Mouse (Mus musculus): ENCODE data around the gene H2-K1. TPM values are rescaled to one million over a fixed set of nuclear protein-coding genes. Genes with fewer than 3 reads are reported as not detected.
"Not testable (repeated sequence)": the region's sequence is repeated elsewhere in the genome, so short reads cannot be mapped to it uniquely, and the experiment has no call there.

The H2-K1 gene
- polyA plus RNA-seq, 1 experiment from 2014 or later: 13.0 TPM

DNA sequence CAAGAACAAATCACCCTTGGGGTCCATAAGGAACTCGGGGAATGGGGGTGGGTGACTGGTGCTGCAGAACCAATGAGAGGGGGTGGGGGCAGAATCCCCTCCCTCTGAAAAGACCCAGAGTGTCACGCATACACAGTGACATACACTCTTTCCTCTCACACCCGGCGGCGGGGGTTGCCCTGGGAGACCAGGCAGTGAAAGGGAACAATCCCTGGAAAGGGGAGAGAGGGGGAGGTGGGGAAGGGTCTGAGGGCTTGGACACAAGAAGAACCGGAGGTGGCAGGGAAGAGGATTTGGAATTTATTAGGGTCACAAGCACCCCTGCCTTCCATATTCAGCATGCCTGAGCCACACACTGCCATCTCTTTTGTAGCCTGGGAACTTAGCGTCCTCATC lies 25.6 kb upstream of the H2-K1 start:
- H3K27me3 ChIP-seq: no peaks in the 10 kb centered on the region
- peak overlapping the region; percentile 99 for H3K9ac ChIP-seq
- 3% methylated on average over 7 of the region's 7 CpGs for WGBS
- H3K4me3 ChIP-seq: peak overlapping the region; percentile 83
- ATAC-seq (ENCODE audit: low FRiP score): peak; percentile 14
- no peaks in the 10 kb centered on the region for H3K9me3 ChIP-seq
- peaks cover 77% of the 10 kb centered on the region for H3K4me1 ChIP-seq (replicated peaks)
- peak overlapping the region; percentile 99 for H3K4me2 ChIP-seq
- H3K36me3 ChIP-seq: peaks cover 45% of the 10 kb centered on the region
- peak overlapping the region; percentile 99 for H3K27ac ChIP-seq

DNA sequence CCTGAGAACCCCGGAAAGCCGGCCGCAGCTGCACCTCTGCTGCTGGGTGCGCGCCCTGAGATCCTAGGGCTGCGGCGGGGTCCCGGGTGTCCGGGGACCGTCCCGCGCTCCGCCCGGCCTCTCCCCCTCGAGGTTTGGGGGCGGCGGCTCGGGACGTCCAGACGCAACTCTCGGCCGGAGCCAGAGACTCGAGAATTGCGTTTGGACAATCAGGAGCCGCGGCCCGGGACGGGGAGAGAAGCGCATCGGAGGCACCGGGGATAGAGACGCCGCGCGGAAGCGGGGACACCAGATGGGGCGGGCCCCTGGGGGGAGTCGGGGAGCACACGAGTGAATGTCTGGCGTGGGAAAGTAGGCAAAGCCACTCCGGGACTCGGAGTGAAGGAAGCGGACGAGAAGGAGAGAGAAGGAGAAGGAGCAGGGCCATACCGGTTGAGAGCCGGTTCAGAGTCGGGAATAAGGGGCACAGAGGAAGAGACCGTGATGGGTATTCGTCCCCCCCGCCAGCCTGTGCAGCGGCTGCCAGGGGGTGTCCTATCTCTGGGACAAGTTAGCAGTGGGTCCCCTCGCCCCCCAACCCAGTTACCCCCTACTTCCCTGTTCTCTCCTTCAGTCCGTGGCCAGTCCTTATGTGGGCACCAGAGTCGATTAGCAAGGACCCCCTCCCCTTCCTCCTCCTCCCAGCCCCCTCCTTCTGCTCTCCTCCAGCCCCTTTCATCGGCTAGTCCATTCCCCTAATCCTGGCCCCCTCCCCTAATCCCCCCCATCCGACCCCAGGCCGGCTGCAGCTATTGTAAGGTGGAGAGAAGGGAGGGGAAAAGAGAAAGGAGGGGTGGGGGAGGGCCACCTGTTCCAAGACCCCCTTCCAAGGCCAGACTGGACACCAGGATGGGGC lies 25.0 kb upstream of the H2-K1 start:
- no peaks in the 10 kb centered on the region for H3K27me3 ChIP-seq
- peak overlapping the region; percentile 99 for H3K27ac ChIP-seq
- H3K4me1 ChIP-seq (replicated peaks): peaks cover 70% of the 10 kb centered on the region
- H3K9ac ChIP-seq: peak overlapping the region; percentile 99
- H3K4me3 ChIP-seq: peak overlapping the region; percentile 83
- ATAC-seq (ENCODE audit: low FRiP score): peak; percentile 12
- H3K36me3 ChIP-seq: peaks cover 50% of the 10 kb centered on the region
- H3K4me2 ChIP-seq: peak overlapping the region; percentile 99
- under 1% methylated on average over 57 of the region's 57 CpGs for WGBS
- no peaks in the 10 kb centered on the region for H3K9me3 ChIP-seq

GRCm38 (mm10) chr17:34024317-34024821 lies 24.2 kb upstream of the H2-K1 start, which contains the start of gene Ring1:
Gene Ring1 (minus strand): TSS chr17:34024680.
- under 1% methylated on average over 43 of the region's 58 CpGs for WGBS
- peaks cover 46% of the 10 kb centered on the region for H3K36me3 ChIP-seq
- peak within 1 kb of the TSS; percentile 99 for H3K9ac ChIP-seq
- H3K27ac ChIP-seq: peak within 1 kb of the TSS; percentile 99
- ATAC-seq (ENCODE audit: low FRiP score): peak; percentile 76
- no peaks in the 10 kb centered on the region for H3K9me3 ChIP-seq
- peak within 1 kb of the TSS; percentile 99 for H3K4me2 ChIP-seq
- no peaks in the 10 kb centered on the region for H3K27me3 ChIP-seq
- peak within 1 kb of the TSS; percentile 83 for H3K4me3 ChIP-seq
- peaks cover 63% of the 10 kb centered on the region for H3K4me1 ChIP-seq (replicated peaks)

DNA sequence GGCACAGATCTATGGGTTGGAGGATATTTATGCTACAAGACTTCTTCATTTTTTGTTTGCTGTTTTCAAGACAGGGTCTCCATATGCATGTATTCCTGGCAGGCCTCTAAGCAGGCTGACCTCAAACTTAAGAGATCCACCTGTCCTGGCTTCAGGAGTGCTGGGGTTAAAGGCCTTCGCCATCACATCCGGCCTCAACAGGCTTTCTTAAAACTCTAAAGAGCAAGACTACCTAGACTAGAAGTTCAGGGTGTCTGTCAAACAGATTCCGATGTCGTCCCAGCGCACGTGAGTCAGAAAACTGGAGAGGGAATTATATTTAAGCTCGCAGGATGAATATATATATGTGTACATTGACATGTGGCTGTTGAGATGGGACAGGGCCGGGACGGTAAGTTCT lies 23.5 kb upstream of the H2-K1 start:
- Histone ChIP-seq H3K4me1 (replicated peaks) (peaks cover 56% of the 10 kb centered on the region), H3K36me3 (peaks cover 40% of the 10 kb centered on the region)
- 66% methylated on average over 9 of the region's 9 CpGs for WGBS

GRCm38 (mm10) chr17:34022987-34023386 lies 22.8 kb upstream of the H2-K1 start:
- Histone ChIP-seq H3K27ac (no peak overlapping the region), H3K4me2 (no peak overlapping the region), H3K4me1 (replicated peaks) (peaks cover 49% of the 10 kb centered on the region), H3K9me3 (no peaks in the 10 kb centered on the region), H3K9ac (no peak overlapping the region), H3K36me3 (peaks cover 35% of the 10 kb centered on the region), H3K4me3 (no peak overlapping the region), H3K27me3 (no peaks in the 10 kb centered on the region)
- ATAC-seq (ENCODE audit: low FRiP score): no peak
- WGBS: 96% methylated on average over 20 of the region's 20 CpGs

More for the DNA sequence above, 23.5 kb upstream of the H2-K1 start:
- peak overlapping the region; percentile 99 for H3K9ac ChIP-seq
- no peak for ATAC-seq (ENCODE audit: low FRiP score)
- peak overlapping the region; percentile 99 for H3K27ac ChIP-seq
- no peaks in the 10 kb centered on the region for H3K27me3 ChIP-seq
- peak overlapping the region; percentile 99 for H3K4me2 ChIP-seq
- H3K4me3 ChIP-seq: peak overlapping the region; percentile 83
- H3K9me3 ChIP-seq: no peaks in the 10 kb centered on the region

DNA sequence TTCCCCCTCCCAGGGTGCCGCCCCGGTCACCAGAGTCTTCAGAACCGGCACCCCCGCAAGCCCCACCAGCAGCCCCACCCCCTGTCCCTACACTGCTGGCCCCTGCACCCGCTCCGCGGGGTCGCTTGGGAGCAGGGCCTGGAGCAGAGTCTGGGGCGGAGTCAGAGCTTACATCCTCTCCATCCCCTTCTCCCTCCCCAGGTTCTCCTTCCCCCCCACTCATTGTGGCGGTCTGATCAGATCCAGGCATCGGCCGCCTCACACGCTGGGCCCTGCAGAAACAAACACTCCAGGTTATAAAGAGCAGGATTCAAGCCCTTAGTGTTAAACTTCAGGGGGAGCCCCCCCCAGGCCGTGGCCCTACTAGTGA lies 22.3 kb upstream of the H2-K1 start:
- H3K4me2 ChIP-seq: no peak overlapping the region
- H3K9ac ChIP-seq: peak overlapping the region; percentile 19; the same call in 1 of the 2 replicates
- no peak for ATAC-seq (ENCODE audit: low FRiP score)
- no peaks in the 10 kb centered on the region for H3K27me3 ChIP-seq
- H3K27ac ChIP-seq: no peak overlapping the region
- peaks cover 35% of the 10 kb centered on the region for H3K36me3 ChIP-seq
- no peak overlapping the region for H3K4me3 ChIP-seq
- 89% methylated on average over 14 of the region's 14 CpGs for WGBS
- H3K9me3 ChIP-seq: no peaks in the 10 kb centered on the region
- H3K4me1 ChIP-seq (replicated peaks): peaks cover 45% of the 10 kb centered on the region

GRCm38 (mm10) chr17:34021539-34022413 lies 21.6 kb upstream of the H2-K1 start:
- Histone ChIP-seq H3K4me3 (no peak overlapping the region), H3K27me3 (no peaks in the 10 kb centered on the region), H3K9ac (no peak overlapping the region; the same call in 1 of the 2 replicates)

GRCm38 (mm10) chr17:34013436-34013835 lies 13.3 kb upstream of the H2-K1 start:
- H3K36me3 ChIP-seq: peaks cover 16% of the 10 kb centered on the region
- no peak overlapping the region for H3K27ac ChIP-seq
- no peaks in the 10 kb centered on the region for H3K9me3 ChIP-seq
- no peaks in the 10 kb centered on the region for H3K27me3 ChIP-seq
- no peak overlapping the region for H3K4me3 ChIP-seq
- no peak overlapping the region for H3K9ac ChIP-seq
- WGBS: 97% methylated on average over 8 of the region's 8 CpGs
- no peaks in the 10 kb centered on the region for H3K4me1 ChIP-seq (replicated peaks)
- no peak for ATAC-seq (ENCODE audit: low FRiP score)
- no peak overlapping the region for H3K4me2 ChIP-seq

More at GRCm38 (mm10) chr17:34021539-34022413, 21.6 kb upstream of the H2-K1 start:
- no peak overlapping the region for H3K27ac ChIP-seq
- peaks cover 38% of the 10 kb centered on the region for H3K4me1 ChIP-seq (replicated peaks)
- H3K9me3 ChIP-seq: no peaks in the 10 kb centered on the region
- H3K4me2 ChIP-seq: no peak overlapping the region
- H3K36me3 ChIP-seq: peaks cover 37% of the 10 kb centered on the region
- ATAC-seq (ENCODE audit: low FRiP score): no peak
- 98% methylated on average over 23 of the region's 23 CpGs for whole genome bisulfite sequencing

GRCm38 (mm10) chr17:34010156-34010555 lies 10.0 kb upstream of the H2-K1 start:
- no peak for ATAC-seq (ENCODE audit: low FRiP score)
- 73% methylated on average over 5 of the region's 5 CpGs for WGBS

DNA sequence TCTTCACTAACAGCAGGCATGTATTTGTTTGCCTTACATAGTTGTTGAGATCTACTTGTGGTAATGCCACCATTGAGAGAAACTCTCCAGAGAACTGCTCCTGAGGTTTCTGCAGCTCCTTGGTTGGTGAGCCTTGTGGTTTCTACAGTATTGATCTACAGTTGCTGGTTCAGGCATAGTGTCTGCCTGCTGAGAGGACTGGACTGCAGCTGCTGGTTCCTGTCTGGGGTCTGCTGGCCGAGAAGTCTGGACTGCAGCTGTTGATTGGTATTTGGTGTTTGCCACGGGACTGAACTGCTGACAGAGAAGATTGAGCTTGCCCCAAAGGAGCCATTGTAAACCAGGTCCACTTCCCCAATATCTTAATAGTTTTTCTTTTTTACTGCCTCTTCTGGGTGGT lies 6.4 kb upstream of the H2-K1 start:
- Histone ChIP-seq H3K4me3 (no peak overlapping the region), H3K27me3 (peaks cover 9% of the 10 kb centered on the region), H3K4me1 (replicated peaks) (no peaks in the 10 kb centered on the region), H3K9ac (no peak overlapping the region), H3K4me2 (no peak overlapping the region), H3K27ac (no peak overlapping the region), H3K9me3 (no peaks in the 10 kb centered on the region), H3K36me3 (no peaks in the 10 kb centered on the region)
- 54% methylated on average over 2 of the region's 2 CpGs for whole genome bisulfite sequencing
- no peak for ATAC-seq (ENCODE audit: low FRiP score)

More at GRCm38 (mm10) chr17:34010156-34010555, 10.0 kb upstream of the H2-K1 start:
- Histone ChIP-seq H3K9ac (no peak overlapping the region), H3K4me3 (no peak overlapping the region), H3K27me3 (no peaks in the 10 kb centered on the region), H3K4me2 (no peak overlapping the region), H3K27ac (no peak overlapping the region), H3K36me3 (peaks cover 4% of the 10 kb centered on the region; the same call in 1 of the 2 replicates), H3K9me3 (no peaks in the 10 kb centered on the region), H3K4me1 (replicated peaks) (no peaks in the 10 kb centered on the region)

DNA sequence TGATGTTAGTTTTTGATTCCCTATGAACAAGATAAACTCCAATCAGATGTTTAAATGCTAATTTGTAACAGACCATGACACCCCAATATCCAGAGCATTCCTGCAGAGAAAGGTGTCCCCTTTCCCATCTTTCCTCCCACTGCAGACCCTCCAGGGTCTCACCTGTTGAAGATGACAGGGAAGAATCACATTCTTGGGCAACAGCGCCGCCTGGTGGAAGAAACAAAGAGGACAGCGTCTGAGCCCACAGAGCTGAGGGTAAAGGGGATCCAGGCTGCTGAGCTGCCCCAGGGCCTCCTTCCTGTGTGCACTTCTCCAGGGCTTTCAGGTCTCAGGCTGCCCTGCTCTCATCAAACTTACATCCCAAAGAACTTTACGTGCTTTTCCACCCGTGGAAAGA lies 3.3 kb upstream of the H2-K1 start:
- H3K27ac ChIP-seq: no peak overlapping the region
- H3K9me3 ChIP-seq: no peaks in the 10 kb centered on the region
- no peak overlapping the region for H3K9ac ChIP-seq
- no peak overlapping the region for H3K4me3 ChIP-seq
- peaks cover 15% of the 10 kb centered on the region for H3K4me1 ChIP-seq (replicated peaks)
- no peaks in the 10 kb centered on the region for H3K36me3 ChIP-seq
- no peak for ATAC-seq (ENCODE audit: low FRiP score)
- no peak overlapping the region for H3K4me2 ChIP-seq
- peaks cover 40% of the 10 kb centered on the region for H3K27me3 ChIP-seq
- 3% methylated on average over 5 of the region's 5 CpGs for WGBS

- H3K27me3 ChIP-seq: peaks cover 49% of the 10 kb centered on the region
- 65% methylated on average over 2 of the region's 2 CpGs for WGBS
- H3K27ac ChIP-seq; H3K9me3 ChIP-seq; H3K36me3 ChIP-seq; H3K4me3 ChIP-seq; H3K4me2 ChIP-seq; H3K9ac ChIP-seq; ATAC-seq (ENCODE audit: low FRiP score): not testable (repeated sequence)
- peaks cover 15% of the 10 kb centered on the region for H3K4me1 ChIP-seq (replicated peaks)
Measured at GRCm38 (mm10) chr17:34000796-34001195, 649 bp upstream of the H2-K1 start.
